Mouse (Mus musculus): Measurements from ENCODE around the gene Tnni1. TPM values are rescaled to one million over a fixed set of nuclear protein-coding genes. Genes with fewer than 3 reads are reported as not detected.

Gene Tnni1
- polyA plus RNA-seq, 1 experiment from 2014 or later: 4.1 TPM

DNA sequence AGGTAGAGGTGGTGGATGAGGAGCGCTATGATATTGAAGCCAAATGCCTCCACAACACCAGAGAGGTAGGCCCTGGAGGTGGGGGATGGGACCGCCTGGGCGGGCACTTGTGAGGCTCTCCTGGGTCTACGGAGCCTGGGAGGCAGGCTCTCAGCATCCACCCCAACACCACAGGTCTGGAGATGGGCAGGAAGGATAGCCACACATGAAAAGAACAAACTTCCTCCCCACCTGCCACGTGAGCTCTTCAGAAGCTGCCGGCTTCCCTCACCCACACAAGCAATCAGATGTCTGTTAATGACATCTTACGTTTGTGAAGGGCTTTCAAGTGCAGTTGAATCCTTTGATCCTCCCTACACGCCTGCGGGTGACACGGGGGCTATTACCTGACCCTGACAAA lies 28.3 kb downstream of the Tnni1 start:
- Histone ChIP-seq H3K9me3 (ENCODE audit: control insufficient read depth) (no peaks in the 10 kb centered on the region), H3K4me2 (replicated peaks; ENCODE audit: low read depth) (no peak overlapping the region), H3K27me3 (replicated peaks; ENCODE audit: control insufficient read depth, insufficient read depth, low read length) (no peaks in the 10 kb centered on the region), H3K9ac (ENCODE audit: low read depth, low read length) (no peak overlapping the region), H3K36me3 (ENCODE audit: control insufficient read depth, insufficient read depth) (no peaks in the 10 kb centered on the region), H3K27ac (ENCODE audit: low read depth, low read length) (no peak overlapping the region), H3K4me1 (replicated peaks; ENCODE audit: control insufficient read depth, insufficient read depth, low read length) (peaks cover 14% of the 10 kb centered on the region; the same call in 1 of the 2 replicates), H3K4me3 (ENCODE audit: low read depth, low read length) (no peak overlapping the region)
- WGBS: 30% methylated on average over 10 of the region's 10 CpGs
- no peak for ATAC-seq
- TF ChIP-seq CTCF (IDR thresholded peaks at IDR 0.05; ENCODE audit: low read depth): no peak

DNA sequence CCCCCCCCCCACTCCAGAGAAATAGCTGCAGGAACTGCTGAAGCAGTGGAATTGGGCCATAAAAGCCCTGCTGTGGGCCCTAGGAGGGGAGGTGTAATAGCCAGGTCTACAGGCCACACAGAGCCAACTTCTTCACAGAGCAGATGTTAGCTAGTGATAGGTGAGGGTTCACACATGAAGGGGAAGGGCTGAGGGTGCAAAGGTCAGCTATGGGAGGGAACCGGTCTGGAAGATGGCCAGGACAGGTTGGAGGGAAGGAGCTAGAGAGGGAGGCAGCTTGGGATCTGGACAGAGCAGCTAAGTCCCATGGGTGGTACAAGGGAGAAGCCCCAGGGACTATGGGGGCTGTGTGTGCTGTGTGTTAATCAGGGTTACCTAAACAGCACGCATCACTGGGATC lies 30.9 kb downstream of the Tnni1 start:
- Histone ChIP-seq H3K9ac (ENCODE audit: low read depth, low read length) (no peak overlapping the region), H3K36me3 (ENCODE audit: control insufficient read depth, insufficient read depth) (no peaks in the 10 kb centered on the region), H3K4me2 (replicated peaks; ENCODE audit: low read depth) (no peak overlapping the region), H3K9me3 (ENCODE audit: control insufficient read depth) (no peaks in the 10 kb centered on the region), H3K27ac (ENCODE audit: low read depth, low read length) (peak overlapping the region; percentile 89), H3K4me1 (replicated peaks; ENCODE audit: control insufficient read depth, insufficient read depth, low read length) (peaks cover 30% of the 10 kb centered on the region; the same call in 1 of the 2 replicates), H3K4me3 (ENCODE audit: low read depth, low read length) (no peak overlapping the region), H3K27me3 (replicated peaks; ENCODE audit: control insufficient read depth, insufficient read depth, low read length) (no peaks in the 10 kb centered on the region)
- 23% methylated on average over 2 of the region's 2 CpGs for WGBS
- no peak for TF ChIP-seq CTCF (IDR thresholded peaks at IDR 0.05; ENCODE audit: low read depth)
- ATAC-seq: peak; percentile 43

DNA sequence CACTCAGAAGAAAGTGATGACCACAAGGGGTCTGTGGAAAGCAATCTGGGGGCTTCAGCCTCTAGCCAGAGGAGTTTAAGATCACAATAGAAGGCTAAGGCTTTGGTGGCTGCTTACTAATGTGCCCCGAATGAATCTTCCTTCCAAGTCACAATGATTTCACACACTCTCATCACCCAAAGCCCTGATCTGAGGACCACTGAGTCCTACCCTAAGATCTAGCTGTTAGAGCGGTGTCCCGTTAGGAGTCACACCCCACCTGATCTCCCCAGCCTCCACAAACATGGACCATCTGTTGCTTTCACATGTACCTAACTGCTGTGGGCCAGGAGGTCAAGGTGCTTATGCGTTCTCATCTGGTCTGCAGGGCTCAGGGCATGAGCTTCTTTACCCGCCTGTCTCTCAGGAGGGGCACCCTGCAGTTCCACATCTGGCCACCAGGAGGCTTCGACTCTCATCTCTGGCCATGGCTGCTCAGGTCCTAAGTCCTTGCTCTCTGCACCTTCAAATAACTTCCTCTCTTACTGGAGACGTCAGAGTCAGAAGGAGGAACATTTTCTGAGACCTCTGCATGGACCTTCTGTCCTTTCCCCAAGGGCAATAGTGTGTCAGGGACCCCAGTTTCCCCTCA lies 31.9 kb downstream of the Tnni1 start:
- Histone ChIP-seq H3K36me3 (ENCODE audit: control insufficient read depth, insufficient read depth) (no peaks in the 10 kb centered on the region), H3K4me3 (ENCODE audit: low read depth, low read length) (no peak overlapping the region), H3K9me3 (ENCODE audit: control insufficient read depth) (no peaks in the 10 kb centered on the region), H3K4me2 (replicated peaks; ENCODE audit: low read depth) (0 out of 2 replicates have a peak overlapping the region, but pooled peaks have one; percentile 2), H3K4me1 (replicated peaks; ENCODE audit: control insufficient read depth, insufficient read depth, low read length) (peaks cover 30% of the 10 kb centered on the region; the same call in 1 of the 2 replicates), H3K27ac (ENCODE audit: low read depth, low read length) (peak overlapping the region; percentile 89), H3K9ac (ENCODE audit: low read depth, low read length) (no peak overlapping the region), H3K27me3 (replicated peaks; ENCODE audit: control insufficient read depth, insufficient read depth, low read length) (no peaks in the 10 kb centered on the region)
- peak; percentile 97 for TF ChIP-seq CTCF (IDR thresholded peaks at IDR 0.05; ENCODE audit: low read depth)
- ATAC-seq: peak; percentile 24
- 27% methylated on average over 7 of the region's 7 CpGs for WGBS

GRCm38 (mm10) chr1:135812205-135812604 lies 33.0 kb downstream of the Tnni1 start:
- H3K27me3 ChIP-seq (replicated peaks; ENCODE audit: control insufficient read depth, insufficient read depth, low read length): no peaks in the 10 kb centered on the region
- TF ChIP-seq CTCF (IDR thresholded peaks at IDR 0.05; ENCODE audit: low read depth): no peak
- no peak overlapping the region for H3K9ac ChIP-seq (ENCODE audit: low read depth, low read length)
- H3K4me1 ChIP-seq (replicated peaks; ENCODE audit: control insufficient read depth, insufficient read depth, low read length): peaks cover 30% of the 10 kb centered on the region; the same call in 1 of the 2 replicates
- H3K4me2 ChIP-seq (replicated peaks; ENCODE audit: low read depth): peak overlapping the region; percentile 39
- peak; percentile 17 for ATAC-seq
- H3K4me3 ChIP-seq (ENCODE audit: low read depth, low read length): no peak overlapping the region
- H3K27ac ChIP-seq (ENCODE audit: low read depth, low read length): peak overlapping the region; percentile 89
- H3K36me3 ChIP-seq (ENCODE audit: control insufficient read depth, insufficient read depth): no peaks in the 10 kb centered on the region
- 27% methylated on average over 3 of the region's 3 CpGs for WGBS
- no peaks in the 10 kb centered on the region for H3K9me3 ChIP-seq (ENCODE audit: control insufficient read depth)

- peak; percentile 53 for ATAC-seq
- no peak for TF ChIP-seq CTCF (IDR thresholded peaks at IDR 0.05; ENCODE audit: low read depth)
- peak overlapping the region; percentile 39 for H3K4me2 ChIP-seq (replicated peaks; ENCODE audit: low read depth)
- no peaks in the 10 kb centered on the region for H3K27me3 ChIP-seq (replicated peaks; ENCODE audit: control insufficient read depth, insufficient read depth, low read length)
- H3K9me3 ChIP-seq (ENCODE audit: control insufficient read depth): no peaks in the 10 kb centered on the region
- H3K27ac ChIP-seq (ENCODE audit: low read depth, low read length): peak overlapping the region; percentile 89
- no peak overlapping the region for H3K4me3 ChIP-seq (ENCODE audit: low read depth, low read length)
- no peaks in the 10 kb centered on the region for H3K36me3 ChIP-seq (ENCODE audit: control insufficient read depth, insufficient read depth)
- peaks cover 30% of the 10 kb centered on the region; the same call in 1 of the 2 replicates for H3K4me1 ChIP-seq (replicated peaks; ENCODE audit: control insufficient read depth, insufficient read depth, low read length)
- H3K9ac ChIP-seq (ENCODE audit: low read depth, low read length): no peak overlapping the region
- 25% methylated on average over 2 of the region's 2 CpGs for WGBS
Measured at GRCm38 (mm10) chr1:135812618-135813017, 33.4 kb downstream of the Tnni1 start.

DNA sequence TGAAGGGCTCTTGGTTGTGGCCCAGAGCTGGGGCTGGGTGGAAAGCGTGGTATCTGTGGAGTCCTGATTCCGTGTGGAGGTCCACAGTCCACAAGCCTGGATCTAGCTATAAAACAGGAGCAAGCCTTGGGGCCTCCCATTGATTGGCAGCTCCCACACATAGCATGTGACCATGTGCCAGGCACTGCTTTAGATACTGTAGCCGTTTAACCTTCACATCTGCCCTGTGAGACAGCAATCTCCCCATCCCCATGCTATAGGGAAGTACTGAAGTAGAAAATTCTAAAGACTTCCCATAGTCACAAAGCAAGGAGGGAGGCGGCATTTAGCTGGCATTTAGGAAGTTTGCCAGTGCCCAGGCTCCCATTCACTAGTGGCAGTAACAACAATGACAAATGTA lies 33.8 kb downstream of the Tnni1 start:
- Histone ChIP-seq H3K27ac (ENCODE audit: low read depth, low read length) (peak overlapping the region; percentile 89), H3K9ac (ENCODE audit: low read depth, low read length) (no peak overlapping the region), H3K4me3 (ENCODE audit: low read depth, low read length) (no peak overlapping the region), H3K4me2 (replicated peaks; ENCODE audit: low read depth) (peak overlapping the region; percentile 39), H3K4me1 (replicated peaks; ENCODE audit: control insufficient read depth, insufficient read depth, low read length) (peaks cover 30% of the 10 kb centered on the region; the same call in 1 of the 2 replicates), H3K36me3 (ENCODE audit: control insufficient read depth, insufficient read depth) (no peaks in the 10 kb centered on the region), H3K27me3 (replicated peaks; ENCODE audit: control insufficient read depth, insufficient read depth, low read length) (no peaks in the 10 kb centered on the region), H3K9me3 (ENCODE audit: control insufficient read depth) (no peaks in the 10 kb centered on the region)
- WGBS: 34% methylated on average over 4 of the region's 4 CpGs
- ATAC-seq: peak; percentile 90
- TF ChIP-seq CTCF (IDR thresholded peaks at IDR 0.05; ENCODE audit: low read depth): no peak

Measured in intestine, postnatal 0 days (tissue).